Comparison of ENCODE assay signal across 8 mouse cellular contexts in genomic region chr6:85190671-85191070, GRCm38 (mm10). TPM values are rescaled to one million over a fixed set of nuclear protein-coding genes. Genes with fewer than 3 reads are reported as not detected.
DNase-seq lines count a peak whose midpoint lies in the region; ATAC-seq and TF ChIP-seq lines count a peak whose summit lies in the region.

No protein-coding gene starts in this region.

- H3K9ac ChIP-seq in intestine, embryonic 14.5 days (ENCODE audit: low read length) = no peak overlapping the region
- H3K9ac ChIP-seq in neural tube, embryonic 12.5 days = no peak overlapping the region

- no peaks in the 10 kb centered on the region for H3K27me3 ChIP-seq in kidney, adult 2 months (replicated peaks; ENCODE audit: control insufficient read depth, insufficient read depth, low read length)
- peaks cover 97% of the 10 kb centered on the region for H3K27me3 ChIP-seq in intestine, embryonic 14.5 days (replicated peaks; ENCODE audit: control insufficient read depth, insufficient read depth, low read length)
- peaks cover 99% of the 10 kb centered on the region for H3K27me3 ChIP-seq in neural tube, embryonic 12.5 days (replicated peaks)

- H3K4me3 ChIP-seq in kidney, adult 2 months (ENCODE audit: insufficient read depth, low read depth, low read length) = peak overlapping the region; percentile 28
- H3K4me3 ChIP-seq in intestine, embryonic 14.5 days (ENCODE audit: low read depth, low read length) = peak overlapping the region; percentile 28
- peak overlapping the region; percentile 15 for H3K4me3 ChIP-seq in neural tube, embryonic 12.5 days

- H3K36me3 ChIP-seq in kidney, adult 2 months (ENCODE audit: control insufficient read depth, insufficient read depth, low read length) = no peaks in the 10 kb centered on the region
- H3K36me3 ChIP-seq in intestine, embryonic 14.5 days (ENCODE audit: control insufficient read depth, insufficient read depth, low read length) = no peaks in the 10 kb centered on the region
- H3K36me3 ChIP-seq in neural tube, embryonic 12.5 days = no peaks in the 10 kb centered on the region

- peak overlapping the region; percentile 53 for H3K4me2 ChIP-seq in intestine, embryonic 14.5 days (ENCODE audit: low read length)
- H3K4me2 ChIP-seq in neural tube, embryonic 12.5 days (replicated peaks) = peak overlapping the region; percentile 51

- H3K9me3 ChIP-seq in intestine, embryonic 14.5 days (ENCODE audit: control insufficient read depth, low read length) = no peaks in the 10 kb centered on the region
- H3K9me3 ChIP-seq in neural tube, embryonic 12.5 days = no peaks in the 10 kb centered on the region

- H3K4me1 ChIP-seq in kidney, adult 2 months (ENCODE audit: control insufficient read depth, insufficient read depth, low read length) = 0 out of 2 replicates have a peak, but pooled peaks cover 3% of the 10 kb centered on the region
- H3K4me1 ChIP-seq in intestine, embryonic 14.5 days (replicated peaks; ENCODE audit: control insufficient read depth, insufficient read depth, low read length) = peaks cover 23% of the 10 kb centered on the region
- peaks cover 36% of the 10 kb centered on the region for H3K4me1 ChIP-seq in neural tube, embryonic 12.5 days

- H3K27ac ChIP-seq in kidney, adult 2 months (ENCODE audit: insufficient read depth, low read depth, low read length) = peak overlapping the region; percentile 12; the same call in 1 of the 2 replicates
- H3K27ac ChIP-seq in intestine, embryonic 14.5 days (ENCODE audit: low read depth) = no peak overlapping the region
- H3K27ac ChIP-seq in neural tube, embryonic 12.5 days = no peak overlapping the region

- ATAC-seq in intestine, embryonic 14.5 days (replicated peaks; ENCODE audit: low FRiP score, low TSS enrichment, low read depth) = no peak
- ATAC-seq in neural tube, embryonic 12.5 days (ENCODE audit: low FRiP score, low read depth) = no peak

- 33% methylated on average over 13 of the region's 13 CpGs for WGBS in kidney, adult 2 months
- WGBS in intestine, embryonic 14.5 days = 2% methylated on average over 13 of the region's 13 CpGs
- under 1% methylated on average over 13 of the region's 13 CpGs for WGBS in neural tube, embryonic 12.5 days

- DNase-seq in kidney, adult 2 months = no peak
- DNase-seq in kidney, adult 8-10 months = no peak
- peak; percentile 64 for DNase-seq in embryo, embryonic 11 days
- DNase-seq in intestine, embryonic 14.5 days (ENCODE audit: low spot score) = peak; percentile 71
- DNase-seq in left cerebral cortex, adult 18-20 months (ENCODE audit: low spot score in 2 of 2) = no peak
- DNase-seq in cerebellum, adult 11-12 months = no peak
- no peak for DNase-seq in T-cell, adult 2 months (ENCODE audit: low spot score)

- TF ChIP-seq POLR2A in kidney, adult 2 months (IDR thresholded peaks at IDR 0.05; ENCODE audit: low read depth, low read length) = no peak

- TF ChIP-seq CTCF in kidney, adult 2 months (conservative IDR thresholded peaks at IDR 0.05; ENCODE audit: insufficient read depth, insufficient read length, low read depth, low read length) = no peak

RNA-seq across cellular contexts. Expression of gene Emx1, which starts 3.4 kb away (rescaled TPM):
- polyA plus RNA-seq in kidney, adult 2 months (2012; rRNA removed) = 62.8 and 79.7 TPM in 2 replicates
- polyA plus RNA-seq in intestine, embryonic 14.5 days (2014; fragmentation: Nextera tagmentation; extraction: Ambion mirVana) = 0.11 TPM in 1 of 2 replicates, not detected in the other
- polyA plus RNA-seq in neural tube, embryonic 12.5 days (2016; fragmentation: Nextera tagmentation; extraction: Ambion mirVana) = 0.16 TPM in 1 of 2 replicates, not detected in the other
- 10 to 100 TPM; 32.5 to 42.6 TPM for total RNA-seq in left cerebral cortex, adult 18-20 months (2021)

RNA-seq across cellular contexts. Expression of gene Spr, which starts 53.1 kb away (rescaled TPM):
- polyA plus RNA-seq in kidney, adult 2 months (2012; rRNA removed) = 65.7 and 79.7 TPM in 2 replicates
- polyA plus RNA-seq in intestine, embryonic 14.5 days (2014; fragmentation: Nextera tagmentation; extraction: Ambion mirVana) = 102 and 107 TPM in 2 replicates
- 28.3 and 34.8 TPM in 2 replicates for polyA plus RNA-seq in neural tube, embryonic 12.5 days (2016; fragmentation: Nextera tagmentation; extraction: Ambion mirVana)
- total RNA-seq in left cerebral cortex, adult 18-20 months (2021) = 10 to 100 TPM; 48.4 to 51.5 TPM

Comparison
In these comparisons a context has a peak if more than half of its experiments do, and no peak if none do; other contexts are left out.
1. DNase-seq: peak in embryo, embryonic 11 days (single experiment) and intestine, embryonic 14.5 days (single experiment); none in kidney, adult 2 months (single experiment), kidney, adult 8-10 months (0 of 2), left cerebral cortex, adult 18-20 months (0 of 2), cerebellum, adult 11-12 months (single experiment) and T-cell, adult 2 months (single experiment).
2. RNA of gene Emx1, which starts 3.4 kb away (polyA plus RNA-seq): 62.8 to 79.7 TPM in kidney, adult 2 months; 0.16 TPM in neural tube, embryonic 12.5 days and 0.11 TPM in intestine, embryonic 14.5 days; every median in the first group is over 10 times any median in the second.
3. Peak in every context shown above with its lines, with median percentiles within 50 percentile points of each other: H3K4me3 ChIP-seq.